Mouse (Mus musculus) hindbrain, embryonic 10.5 days (tissue): Measurements from ENCODE around the gene Zfp704. TPM values are rescaled to one million over a fixed set of nuclear protein-coding genes. Genes with fewer than 3 reads are reported as not detected.
A peak's percentile ranks its signal among the peaks of the same experiment; 100 is the strongest.

ENCODE experiments used
- DNase-seq: peaks from one replicate; pipeline ENCODE4 v3.0.0-alpha.2; 2017; ENCODE audit warnings: low spot score
- H3K27ac ChIP-seq: fragments of 300-500 bp; sonication (generic); 2 replicates; pipeline ENCODE4 v1.5.1; 2016; ENCODE audit warnings: mild to moderate bottlenecking, moderate library complexity
- H3K27me3 ChIP-seq: fragments of 300-500 bp; sonication (generic); 2 replicates; pipeline ENCODE4 v1.6.1; 2016; ENCODE audit warnings: mild to moderate bottlenecking; ENCODE audit not compliant: poor library complexity, insufficient read depth, severe bottlenecking
- H3K36me3 ChIP-seq: fragments of 300-500 bp; sonication (generic); 2 replicates; pipeline ENCODE4 v1.6.1; 2016; ENCODE audit warnings: mild to moderate bottlenecking, moderate library complexity
- H3K4me1 ChIP-seq: fragments of 300-500 bp; sonication (generic); replicated peaks from 2 replicates; pipeline ENCODE4 v1.6.1; 2016; ENCODE audit warnings: mild to moderate bottlenecking
- H3K4me3 ChIP-seq: fragments of 300-500 bp; sonication (generic); 2 replicates; pipeline ENCODE4 v1.5.1; 2016; ENCODE audit warnings: mild to moderate bottlenecking, moderate library complexity
- H3K9me3 ChIP-seq: fragments of 300-500 bp; sonication (generic); 2 replicates; pipeline ENCODE4 v1.6.1; 2016; ENCODE audit warnings: mild to moderate bottlenecking, moderate library complexity
- WGBS: fragments of 180-500 bp; shearing (Covaris S2); methylation state at CpG from one replicate; pipeline ENCODE4 v1.1.7; 2016; 5-methylcytosine and 5-hydroxymethylcytosine counted together
- polyA plus RNA-seq: library from polyadenylated mRNA; unstranded; fragments of >200 nt; fragmentation: Nextera tagmentation; extraction: Ambion mirVana; gene quantifications from 2 replicates; pipeline ENCODE4 v1.2.1, GENCODE M21; 2016

Zfp704 gene
- polyA plus RNA-seq, 1 experiment from 2014 or later, result 4.2 TPM

- peak overlapping the region; percentile 66 for H3K27ac ChIP-seq
- H3K4me1 ChIP-seq, result peaks cover 54% of the 10 kb centered on the region
- WGBS, result 6% methylated on average over 17 of the region's 17 CpGs
- H3K27me3 ChIP-seq, result peaks cover 7% of the 10 kb centered on the region; the same call in 1 of the 2 replicates
- H3K9me3 ChIP-seq, result no peaks in the 10 kb centered on the region
- H3K4me3 ChIP-seq, result peak overlapping the region; percentile 20; the same call in 1 of the 2 replicates
- peak; percentile 53 for DNase-seq
- H3K36me3 ChIP-seq, result no peaks in the 10 kb centered on the region
Measured at GRCm38 (mm10) chr3:9520051-9520727, 89.7 kb downstream of the Zfp704 start.

DNA sequence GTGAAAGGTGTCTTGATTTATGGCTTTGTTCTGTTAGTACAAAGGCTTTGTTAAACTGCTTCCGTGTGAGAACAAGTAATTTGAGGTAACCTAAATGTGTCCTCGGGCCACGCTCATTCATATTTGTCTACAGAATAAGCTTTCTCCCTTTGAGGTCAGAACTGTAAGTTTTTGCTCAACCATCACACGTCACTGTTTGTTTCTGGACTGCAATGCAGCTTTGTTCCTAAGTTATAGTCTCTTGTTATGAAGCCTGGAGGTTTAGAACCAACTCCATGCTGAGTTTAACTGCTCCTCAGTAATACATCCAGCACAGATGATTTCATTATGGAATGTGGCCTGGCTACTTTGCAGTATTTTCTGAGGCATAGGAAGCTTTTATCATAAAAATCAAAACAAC lies 90.4 kb downstream of the Zfp704 start:
- WGBS, result 62% methylated on average over 4 of the region's 4 CpGs
- no peak for DNase-seq
- no peaks in the 10 kb centered on the region for H3K36me3 ChIP-seq
- peaks cover 54% of the 10 kb centered on the region for H3K4me1 ChIP-seq
- no peaks in the 10 kb centered on the region for H3K9me3 ChIP-seq
- peaks cover 8% of the 10 kb centered on the region; the same call in 1 of the 2 replicates for H3K27me3 ChIP-seq
- H3K27ac ChIP-seq, result peak overlapping the region; percentile 66; the same call in 1 of the 2 replicates
- no peak overlapping the region for H3K4me3 ChIP-seq

GRCm38 (mm10) chr3:9518936-9519335 lies 90.9 kb downstream of the Zfp704 start:
- H3K4me1 ChIP-seq, result peaks cover 57% of the 10 kb centered on the region
- H3K27me3 ChIP-seq, result peaks cover 8% of the 10 kb centered on the region; the same call in 1 of the 2 replicates
- WGBS, result 94% methylated on average over 7 of the region's 7 CpGs

GRCm38 (mm10) chr3:9516119-9516855 lies 93.6 kb downstream of the Zfp704 start:
- no peaks in the 10 kb centered on the region for H3K9me3 ChIP-seq
- H3K4me3 ChIP-seq, result no peak overlapping the region
- H3K4me1 ChIP-seq, result peaks cover 39% of the 10 kb centered on the region
- H3K27me3 ChIP-seq, result peaks cover 11% of the 10 kb centered on the region; the same call in 1 of the 2 replicates
- 70% methylated on average over 8 of the region's 8 CpGs for WGBS
- no peak overlapping the region for H3K27ac ChIP-seq
- DNase-seq, result no peak
- 0 out of 2 replicates have a peak, but pooled peaks cover 5% of the 10 kb centered on the region for H3K36me3 ChIP-seq

More at GRCm38 (mm10) chr3:9518936-9519335, 90.9 kb downstream of the Zfp704 start:
- Histone ChIP-seq H3K9me3 (no peaks in the 10 kb centered on the region), H3K4me3 (no peak overlapping the region), H3K36me3 (no peaks in the 10 kb centered on the region), H3K27ac (no peak overlapping the region)
- no peak for DNase-seq

- DNase-seq, result no peak
- Histone ChIP-seq H3K4me3 (no peak overlapping the region), H3K9me3 (no peaks in the 10 kb centered on the region), H3K4me1 (peaks cover 31% of the 10 kb centered on the region), H3K27ac (no peak overlapping the region), H3K36me3 (0 out of 2 replicates have a peak, but pooled peaks cover 5% of the 10 kb centered on the region), H3K27me3 (peaks cover 11% of the 10 kb centered on the region; the same call in 1 of the 2 replicates)
- 88% methylated on average over 8 of the region's 8 CpGs for WGBS
Measured at GRCm38 (mm10) chr3:9515527-9515926, 94.4 kb downstream of the Zfp704 start.

GRCm38 (mm10) chr3:9513703-9514110 lies 96.2 kb downstream of the Zfp704 start:
- 74% methylated on average over 7 of the region's 7 CpGs for WGBS
- Histone ChIP-seq H3K4me3 (no peak overlapping the region), H3K36me3 (0 out of 2 replicates have a peak, but pooled peaks cover 5% of the 10 kb centered on the region), H3K27ac (no peak overlapping the region), H3K9me3 (no peaks in the 10 kb centered on the region), H3K27me3 (peaks cover 11% of the 10 kb centered on the region; the same call in 1 of the 2 replicates), H3K4me1 (peaks cover 20% of the 10 kb centered on the region; the same call in 1 of the 2 replicates)
- no peak for DNase-seq

DNA sequence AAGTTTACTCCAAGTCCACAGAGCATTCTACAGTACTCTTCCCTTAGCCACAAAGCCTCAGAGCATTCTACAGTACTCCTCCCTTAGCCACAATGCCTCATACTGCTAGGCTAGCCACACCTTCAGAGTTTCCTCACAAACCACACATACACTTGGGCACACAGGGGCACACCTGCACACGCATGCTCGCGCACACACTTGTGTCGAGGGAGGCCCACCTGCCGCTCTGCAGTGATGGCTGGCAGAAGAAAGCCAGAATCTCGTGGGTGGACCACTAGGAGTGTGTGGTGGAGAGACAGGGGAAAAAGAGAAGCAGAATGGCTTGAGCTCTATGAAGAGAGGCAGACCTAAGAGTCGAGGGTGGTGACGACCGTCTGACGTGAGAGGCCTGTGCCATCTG lies 97.7 kb downstream of the Zfp704 start:
- 97% methylated on average over 10 of the region's 10 CpGs for WGBS
- no peak for DNase-seq
- H3K27me3 ChIP-seq, result peaks cover 7% of the 10 kb centered on the region; the same call in 1 of the 2 replicates

DNA sequence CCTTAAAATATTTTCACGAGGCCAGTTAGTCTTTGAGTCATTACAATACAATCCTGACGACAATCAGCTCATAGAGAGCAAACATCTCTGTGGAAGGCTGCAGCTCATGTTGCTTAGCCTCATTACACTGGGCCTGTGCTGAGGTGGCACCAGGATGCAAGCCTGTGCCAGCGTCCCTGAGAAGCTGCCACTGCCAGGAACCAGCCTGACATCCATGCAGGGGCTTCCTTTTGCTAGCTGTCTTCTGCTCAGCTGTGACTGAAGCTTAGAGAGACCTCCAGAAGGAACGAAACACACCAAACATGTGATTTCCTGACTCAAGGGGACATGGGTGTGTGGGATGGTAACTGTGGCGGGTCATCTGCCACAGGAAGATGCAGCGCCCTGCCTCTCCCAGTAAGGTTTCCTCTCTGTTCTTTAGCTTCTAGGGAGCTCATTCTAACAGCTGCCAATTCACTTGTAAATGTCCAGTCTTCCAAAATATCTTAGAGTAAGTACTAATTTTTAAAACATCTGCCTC lies 104.1 kb downstream of the Zfp704 start:
- 76% methylated on average over 6 of the region's 6 CpGs for WGBS
- H3K36me3 ChIP-seq, result no peaks in the 10 kb centered on the region
- no peak for DNase-seq

More for the DNA sequence above, 97.7 kb downstream of the Zfp704 start:
- Histone ChIP-seq H3K27ac (no peak overlapping the region), H3K4me1 (peaks cover 16% of the 10 kb centered on the region; the same call in 1 of the 2 replicates), H3K36me3 (0 out of 2 replicates have a peak, but pooled peaks cover 5% of the 10 kb centered on the region), H3K4me3 (no peak overlapping the region), H3K9me3 (no peaks in the 10 kb centered on the region)

DNA sequence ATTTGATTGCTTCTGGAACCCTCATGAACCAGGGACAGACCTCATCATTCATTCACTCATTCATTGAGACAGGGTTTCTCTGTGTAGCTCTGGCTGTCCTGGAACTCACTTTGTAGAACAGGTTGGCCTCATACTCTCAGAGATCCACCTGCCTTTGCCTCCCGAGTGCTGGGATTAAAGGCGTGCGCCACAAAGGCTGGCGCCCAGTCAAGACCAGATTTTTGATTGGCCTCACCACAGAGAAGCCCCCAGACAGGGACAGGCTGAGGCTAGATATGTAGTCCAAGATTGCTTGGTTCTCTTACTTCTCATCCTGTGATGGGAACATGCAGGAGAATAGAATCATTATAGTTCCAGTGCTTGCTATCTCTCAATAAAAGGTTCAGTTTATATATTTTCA lies 105.5 kb downstream of the Zfp704 start:
- WGBS, result 98% methylated on average over 4 of the region's 4 CpGs
- Histone ChIP-seq H3K36me3 (no peaks in the 10 kb centered on the region), H3K4me3 (no peak overlapping the region), H3K27ac (no peak overlapping the region), H3K9me3 (no peaks in the 10 kb centered on the region), H3K4me1 (peaks cover 19% of the 10 kb centered on the region), H3K27me3 (no peaks in the 10 kb centered on the region)
- DNase-seq, result no peak

More for the DNA sequence above, 104.1 kb downstream of the Zfp704 start:
- H3K4me1 ChIP-seq, result peaks cover 10% of the 10 kb centered on the region
- no peaks in the 10 kb centered on the region for H3K27me3 ChIP-seq
- no peaks in the 10 kb centered on the region for H3K9me3 ChIP-seq
- H3K4me3 ChIP-seq, result no peak overlapping the region
- H3K27ac ChIP-seq, result no peak overlapping the region

DNA sequence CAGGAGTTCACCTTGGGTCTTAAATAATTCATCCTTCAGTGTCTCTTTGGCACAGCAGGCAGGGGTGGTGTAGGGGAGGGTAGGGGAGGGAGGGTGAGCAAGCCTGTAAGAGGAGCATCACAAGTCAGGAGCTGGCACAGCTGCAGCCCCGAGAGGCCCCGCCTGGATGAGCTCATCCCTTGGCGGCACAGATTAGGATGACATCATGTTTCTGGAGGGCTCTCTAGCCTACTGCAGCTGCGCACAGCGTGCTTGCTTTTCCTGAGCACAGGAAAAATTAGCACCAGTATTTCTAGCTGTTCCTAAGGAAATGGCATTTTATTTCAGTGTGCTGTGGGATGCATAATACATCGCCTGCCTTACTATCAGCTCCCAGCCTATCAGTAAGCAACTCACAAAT lies 109.2 kb downstream of the Zfp704 start:
- Histone ChIP-seq H3K27ac (peak overlapping the region; percentile 78), H3K9me3 (no peaks in the 10 kb centered on the region), H3K36me3 (no peaks in the 10 kb centered on the region), H3K4me3 (no peak overlapping the region), H3K4me1 (peaks cover 30% of the 10 kb centered on the region), H3K27me3 (no peaks in the 10 kb centered on the region)
- DNase-seq, result peak; percentile 79
- 21% methylated on average over 6 of the region's 6 CpGs for WGBS

GRCm38 (mm10) chr3:9499994-9500553 lies 109.8 kb downstream of the Zfp704 start:
- 47% methylated on average over 8 of the region's 8 CpGs for WGBS
- Histone ChIP-seq H3K36me3 (no peaks in the 10 kb centered on the region), H3K27me3 (no peaks in the 10 kb centered on the region), H3K27ac (peak overlapping the region; percentile 78), H3K4me3 (no peak overlapping the region), H3K4me1 (peaks cover 30% of the 10 kb centered on the region), H3K9me3 (no peaks in the 10 kb centered on the region)
- no peak for DNase-seq

GRCm38 (mm10) chr3:9499489-9499888 lies 110.4 kb downstream of the Zfp704 start:
- no peak overlapping the region for H3K4me3 ChIP-seq
- WGBS, result 74% methylated on average over 5 of the region's 5 CpGs
- no peak for DNase-seq
- no peak overlapping the region for H3K27ac ChIP-seq
- H3K9me3 ChIP-seq, result no peaks in the 10 kb centered on the region
- no peaks in the 10 kb centered on the region for H3K27me3 ChIP-seq
- no peaks in the 10 kb centered on the region for H3K36me3 ChIP-seq
- peaks cover 30% of the 10 kb centered on the region for H3K4me1 ChIP-seq
